Mouse (Mus musculus) kidney, postnatal 0 days (tissue): ENCODE results near the gene AL731706.2. TPM values are rescaled to one million over a fixed set of nuclear protein-coding genes. Genes with fewer than 3 reads are reported as not detected.

ENCODE experiments used
- ATAC-seq: fragments of 200-750 bp; cut with Nextera tagmentation; replicated peaks from 2 replicates; pipeline ENCODE4 v1.8.0; 2017; ENCODE audit warnings: low read depth, moderate number of reproducible peaks, moderate TSS enrichment, moderate library complexity; ENCODE audit not compliant: low FRiP score
- DNase-seq: peaks from one replicate; pipeline ENCODE4 v3.0.0-alpha.2; 2016; ENCODE audit warnings: low spot score
- H3K27ac ChIP-seq: fragments of 300-500 bp; sonication (generic); 2 replicates; pipeline ENCODE4 v1.5.1; 2014; ENCODE audit warnings: mild to moderate bottlenecking
- H3K27me3 ChIP-seq: fragments of 300-500 bp; sonication (generic); 2 replicates; pipeline ENCODE4 v1.6.1; 2014; ENCODE audit warnings: low read length, mixed read lengths; ENCODE audit not compliant: insufficient read depth
- H3K36me3 ChIP-seq: fragments of 300-500 bp; sonication (generic); 2 replicates; pipeline ENCODE4 v1.6.1; 2014; ENCODE audit warnings: low read length, mixed read lengths; ENCODE audit not compliant: insufficient read depth
- H3K4me1 ChIP-seq: fragments of 300-500 bp; sonication (generic); replicated peaks from 2 replicates; pipeline ENCODE4 v1.6.1; 2014; ENCODE audit warnings: antibody characterized with exemption, low read length, mixed read lengths; ENCODE audit not compliant: insufficient read depth
- H3K4me2 ChIP-seq: fragments of 300-500 bp; sonication (generic); 2 replicates; pipeline ENCODE4 v1.6.1; 2014; ENCODE audit warnings: mild to moderate bottlenecking, low read length, moderate library complexity, mixed read lengths
- H3K4me3 ChIP-seq: fragments of 300-500 bp; sonication (generic); replicated peaks from 2 replicates; pipeline ENCODE4 v1.5.1; 2014; ENCODE audit warnings: low read depth, low read length
- H3K9ac ChIP-seq: fragments of 300-500 bp; sonication (generic); 2 replicates; pipeline ENCODE4 v1.6.1; 2014; ENCODE audit warnings: low read depth, low read length
- H3K9me3 ChIP-seq: fragments of 300-500 bp; sonication (generic); replicated peaks from 2 replicates; pipeline ENCODE4 v1.6.1; 2016; ENCODE audit warnings: low read length, inconsistent platforms, mixed read lengths
- CTCF ChIP-seq: IDR thresholded peaks from 2 replicates; pipeline ENCODE4 v1.5.1; 2016; ENCODE audit warnings: antibody characterized with exemption, low read depth, mild to moderate bottlenecking, moderate library complexity
- WGBS: fragments of 180-500 bp; shearing (Covaris S2); extraction: QIAGEN DNeasy Blood & Tissue Kit; methylation state at CpG from one replicate; pipeline ENCODE4 v1.1.7; 2014; 5-methylcytosine and 5-hydroxymethylcytosine counted together
- polyA plus RNA-seq: library from polyadenylated mRNA; unstranded; fragments of >200 nt; fragmentation: Nextera tagmentation; extraction: Ambion mirVana; gene quantifications from 2 replicates; pipeline ENCODE4 v1.2.1, GENCODE M21; 2015

The AL731706.2 gene
- polyA plus RNA-seq, result 32.8 and 40.4 TPM in 2 replicates

DNA sequence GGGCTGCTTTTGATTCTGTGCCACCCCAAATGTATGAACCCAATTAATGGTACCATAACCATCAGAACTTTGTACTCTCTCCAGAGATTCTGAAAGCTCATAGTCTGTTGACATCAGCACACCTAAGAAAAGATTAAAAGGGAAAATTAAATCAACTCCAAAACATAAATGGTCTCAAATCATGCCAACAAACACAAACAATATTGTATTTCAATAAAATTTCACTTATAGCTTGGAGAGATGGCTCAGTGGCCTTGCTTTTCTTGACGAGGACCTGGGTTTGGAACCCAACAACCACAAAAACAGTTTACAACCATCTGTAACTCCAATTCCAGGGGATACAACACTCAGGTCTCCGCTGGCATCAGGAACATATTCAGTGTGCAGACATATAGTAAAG, at the start of gene AL731706.2:
Gene AL731706.2, minus strand, starts transcription at position 101 of the 400 bp plus-strand sequence.
- no peak for DNase-seq
- 93% methylated on average over 2 of the region's 2 CpGs for whole genome bisulfite sequencing

DNA sequence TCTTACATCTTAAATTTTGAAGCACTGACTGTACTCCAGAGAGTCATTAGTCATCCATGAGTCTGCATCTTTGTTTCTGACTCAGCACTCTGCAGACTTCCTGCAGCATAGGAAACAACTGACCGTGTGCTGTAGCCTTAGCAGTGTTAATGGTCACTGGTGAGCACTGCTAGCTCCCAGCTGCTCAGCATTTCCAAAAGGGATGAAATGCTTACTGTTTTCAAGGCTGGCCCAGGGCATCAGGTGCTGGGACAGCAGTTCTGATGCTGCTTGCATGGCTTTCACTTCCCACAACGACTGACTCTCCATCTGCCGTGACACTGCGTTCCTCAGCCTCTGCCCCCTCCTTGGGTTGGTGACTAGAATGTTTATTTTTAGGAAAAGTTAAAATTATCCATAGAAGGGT, 35.5 kb upstream of the AL731706.2 start:
- Histone ChIP-seq H3K27me3 (no peaks in the 10 kb centered on the region), H3K9ac (no peak overlapping the region), H3K4me2 (no peak overlapping the region), H3K36me3 (no peaks in the 10 kb centered on the region), H3K4me3 (no peak overlapping the region), H3K9me3 (no peaks in the 10 kb centered on the region), H3K4me1 (no peaks in the 10 kb centered on the region), H3K27ac (no peak overlapping the region)
- DNase-seq, result peak; percentile 27
- peak; percentile 63; the same call in 1 of the 2 replicates for ATAC-seq
- 57% methylated on average over 4 of the region's 4 CpGs for WGBS
- TF ChIP-seq CTCF, result no peak

More for the DNA sequence above, at the start of gene AL731706.2:
- no peak for ATAC-seq
- Histone ChIP-seq H3K36me3 (peaks cover 14% of the 10 kb centered on the region), H3K27me3 (no peaks in the 10 kb centered on the region), H3K4me3 (no peak within 1 kb of the TSS), H3K4me1 (no peaks in the 10 kb centered on the region), H3K9me3 (no peaks in the 10 kb centered on the region), H3K4me2 (no peak within 1 kb of the TSS), H3K9ac (no peak within 1 kb of the TSS), H3K27ac (no peak within 1 kb of the TSS)
- TF ChIP-seq CTCF, result no peak

DNA sequence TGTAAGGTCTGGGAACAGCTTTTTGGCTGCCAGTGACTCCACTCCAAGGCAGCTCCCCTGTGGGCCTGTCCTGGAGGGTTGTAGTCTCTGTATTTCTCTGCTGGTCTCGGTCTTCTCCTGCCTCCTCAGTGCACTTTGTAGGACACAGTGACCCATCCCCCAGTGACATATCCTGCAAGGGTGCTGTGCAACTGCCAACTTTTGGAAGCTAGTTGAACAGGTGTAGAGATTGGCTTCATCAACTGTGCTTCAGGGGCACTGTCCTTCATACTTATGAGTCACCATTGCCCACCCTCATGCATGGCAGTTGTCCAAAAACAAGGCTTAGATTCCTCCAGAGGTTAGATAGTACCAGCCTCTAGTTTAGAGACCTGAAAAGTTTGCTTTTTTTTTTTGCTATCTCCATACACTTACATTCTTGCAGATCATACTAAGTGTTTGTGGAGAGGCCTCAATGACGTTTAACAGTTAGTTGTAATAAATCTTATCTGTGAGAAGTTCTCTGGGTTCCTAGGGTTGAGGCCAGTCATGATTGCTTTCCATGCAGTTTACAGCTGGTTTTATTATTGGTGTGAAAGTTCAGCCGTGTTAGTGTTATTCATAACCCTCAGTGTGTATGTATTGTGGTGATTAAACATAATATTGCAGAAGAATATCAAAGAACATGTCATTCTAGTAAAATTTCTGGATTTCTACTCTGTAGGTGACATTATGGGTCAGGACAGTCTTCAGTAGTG, 34.9 kb upstream of the AL731706.2 start:
- Histone ChIP-seq H3K4me1 (no peaks in the 10 kb centered on the region), H3K9ac (no peak overlapping the region), H3K27ac (no peak overlapping the region), H3K27me3 (no peaks in the 10 kb centered on the region), H3K4me3 (no peak overlapping the region), H3K4me2 (no peak overlapping the region), H3K36me3 (no peaks in the 10 kb centered on the region), H3K9me3 (no peaks in the 10 kb centered on the region)
- DNase-seq (no peak), ATAC-seq (no peak)
- WGBS, result 52% methylated on average over 3 of the region's 3 CpGs
- TF ChIP-seq CTCF, result no peak

DNA sequence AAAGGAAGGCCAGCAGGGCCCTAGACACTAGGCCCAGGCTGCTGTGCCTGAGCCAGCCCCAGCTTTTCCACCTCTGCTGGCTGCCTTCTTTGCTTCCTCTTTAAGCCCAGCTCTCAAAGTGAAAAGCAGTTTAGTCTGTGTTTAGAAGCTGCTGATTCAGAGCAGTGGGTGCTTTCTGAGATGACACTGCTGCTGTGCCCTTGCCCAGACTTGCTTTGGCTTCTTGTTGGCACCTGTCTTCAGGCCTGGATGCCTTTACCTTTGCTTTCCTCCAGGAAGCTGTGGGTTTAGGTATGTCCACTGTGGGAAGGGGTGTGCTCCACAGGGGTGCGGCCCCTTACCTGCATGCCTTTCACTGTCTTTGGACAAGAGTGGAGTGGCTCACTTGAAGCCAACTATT, 34.0 kb upstream of the AL731706.2 start:
- no peak overlapping the region for H3K4me2 ChIP-seq
- H3K27ac ChIP-seq, result no peak overlapping the region
- no peaks in the 10 kb centered on the region for H3K4me1 ChIP-seq
- H3K9ac ChIP-seq, result no peak overlapping the region
- DNase-seq (no peak), ATAC-seq (no peak)
- no peaks in the 10 kb centered on the region for H3K36me3 ChIP-seq
- H3K9me3 ChIP-seq, result no peaks in the 10 kb centered on the region
- WGBS, result 100% methylated on average over 1 of the region's 1 CpGs
- H3K27me3 ChIP-seq, result no peaks in the 10 kb centered on the region
- H3K4me3 ChIP-seq, result no peak overlapping the region
- no peak for TF ChIP-seq CTCF

DNA sequence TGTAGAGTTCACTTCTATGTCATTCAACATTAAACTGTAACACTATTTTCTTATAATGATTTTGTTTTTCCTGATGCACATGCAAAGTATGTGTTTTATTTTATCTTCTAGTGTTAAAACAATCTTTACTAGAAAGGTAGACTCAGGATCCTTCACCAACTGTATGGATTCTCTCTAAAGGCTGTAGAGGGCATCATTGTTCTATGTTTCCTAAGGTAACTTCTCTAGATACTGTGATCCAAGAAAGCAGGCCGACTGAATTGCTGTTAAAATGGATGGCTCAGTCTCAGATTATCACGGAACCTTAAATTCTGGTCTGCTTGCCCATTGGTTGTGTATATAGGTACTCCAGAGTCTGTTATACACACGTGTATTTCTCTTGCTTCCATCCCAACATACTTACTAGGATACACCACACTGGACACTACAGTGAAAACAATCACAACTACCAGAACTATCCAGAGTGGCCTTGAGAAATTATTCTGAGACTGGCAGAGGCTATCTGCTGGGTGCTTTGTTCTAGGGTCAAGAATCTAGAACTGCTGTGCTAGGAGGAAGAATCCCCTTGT, 28.9 kb upstream of the AL731706.2 start:
- no peak overlapping the region for H3K4me3 ChIP-seq
- TF ChIP-seq CTCF, result peak; percentile 68
- H3K4me2 ChIP-seq, result no peak overlapping the region
- 40% methylated on average over 3 of the region's 3 CpGs for WGBS
- no peak overlapping the region for H3K9ac ChIP-seq
- DNase-seq (peak; percentile 84), ATAC-seq (peak; percentile 43; the same call in 1 of the 2 replicates)
- no peaks in the 10 kb centered on the region for H3K36me3 ChIP-seq
- no peaks in the 10 kb centered on the region; the same call in 1 of the 2 replicates for H3K4me1 ChIP-seq
- no peaks in the 10 kb centered on the region for H3K9me3 ChIP-seq
- H3K27ac ChIP-seq, result no peak overlapping the region
- H3K27me3 ChIP-seq, result no peaks in the 10 kb centered on the region

DNA sequence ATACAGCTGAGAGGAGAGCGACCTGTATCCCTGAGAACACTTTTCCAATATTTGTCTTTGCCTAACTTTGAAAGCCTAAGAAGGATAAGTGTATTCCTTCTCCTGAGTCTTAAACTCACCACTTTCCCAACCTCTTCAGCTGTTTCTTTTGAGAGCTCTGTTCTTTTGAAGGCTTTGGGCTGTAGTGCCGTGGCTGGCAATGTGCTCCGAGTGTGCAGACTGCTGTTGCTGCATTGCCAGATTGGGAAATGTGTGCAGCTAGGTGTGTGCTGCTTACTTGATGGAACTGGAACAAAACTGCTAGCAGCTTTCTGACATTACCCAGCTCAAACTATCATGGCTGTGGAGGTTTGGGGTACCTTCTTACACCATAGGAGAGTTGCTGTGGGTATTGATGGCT, 27.5 kb upstream of the AL731706.2 start:
- Histone ChIP-seq H3K27me3 (no peaks in the 10 kb centered on the region), H3K4me3 (no peak overlapping the region), H3K4me1 (no peaks in the 10 kb centered on the region; the same call in 1 of the 2 replicates), H3K36me3 (no peaks in the 10 kb centered on the region), H3K9me3 (no peaks in the 10 kb centered on the region), H3K27ac (no peak overlapping the region), H3K4me2 (no peak overlapping the region), H3K9ac (no peak overlapping the region)
- DNase-seq (no peak), ATAC-seq (no peak)
- no peak for TF ChIP-seq CTCF
- 83% methylated on average over 3 of the region's 3 CpGs for WGBS
